Mouse (Mus musculus) hindbrain, embryonic 15.5 days (tissue): ENCODE results near the gene Plekhg1. TPM values are rescaled to one million over a fixed set of nuclear protein-coding genes. Genes with fewer than 3 reads are reported as not detected.

Source experiments
- ATAC-seq: fragments of 200-750 bp; cut with Nextera tagmentation; 2 replicates; pipeline ENCODE4 v1.8.0; 2017; ENCODE audit warnings: low read depth, moderate number of reproducible peaks, moderate TSS enrichment; ENCODE audit not compliant: low FRiP score
- H3K27ac ChIP-seq: fragments of 300-500 bp; sonication (generic); replicated peaks from 2 replicates; pipeline ENCODE4 v1.5.1; 2015; ENCODE audit warnings: mild to moderate bottlenecking, inconsistent platforms
- H3K27me3 ChIP-seq: fragments of 300-500 bp; sonication (generic); 2 replicates; pipeline ENCODE4 v1.6.1; 2015; ENCODE audit warnings: control low read depth, inconsistent platforms
- H3K36me3 ChIP-seq: fragments of 300-500 bp; sonication (generic); 2 replicates; pipeline ENCODE4 v1.6.1; 2015; ENCODE audit warnings: control low read depth, inconsistent platforms
- H3K4me1 ChIP-seq: fragments of 300-500 bp; sonication (generic); replicated peaks from 2 replicates; pipeline ENCODE4 v1.6.1; 2015; ENCODE audit warnings: control low read depth, inconsistent platforms
- H3K4me2 ChIP-seq: fragments of 300-500 bp; sonication (generic); 2 replicates; pipeline ENCODE4 v1.6.1; 2015; ENCODE audit warnings: moderate library complexity, mild to moderate bottlenecking, inconsistent platforms
- H3K4me3 ChIP-seq: fragments of 300-500 bp; sonication (generic); 2 replicates; pipeline ENCODE4 v1.5.1; 2015; ENCODE audit warnings: mild to moderate bottlenecking, inconsistent platforms
- H3K9ac ChIP-seq: fragments of 300-500 bp; sonication (generic); 2 replicates; pipeline ENCODE4 v1.6.1; 2015; ENCODE audit warnings: inconsistent platforms
- H3K9me3 ChIP-seq: fragments of 300-500 bp; sonication (generic); 2 replicates; pipeline ENCODE4 v1.6.1; 2016; ENCODE audit warnings: control low read depth, inconsistent platforms
- WGBS: fragments of 180-500 bp; shearing (Covaris S2); methylation state at CpG from one replicate; pipeline ENCODE4 v1.1.7; 2015; 5-methylcytosine and 5-hydroxymethylcytosine counted together
- polyA plus RNA-seq: library from polyadenylated mRNA; unstranded; fragments of >200 nt; fragmentation: Nextera tagmentation; extraction: Ambion mirVana; gene quantifications from 2 replicates; pipeline ENCODE4 v1.2.1, GENCODE M21; 2015

Gene Plekhg1
- polyA plus RNA-seq, 1 experiment from 2014 or later, result 10.5 TPM

GRCm38 (mm10) chr10:3947346-3947745, 207.2 kb downstream of the Plekhg1 start:
- WGBS, result 93% methylated on average over 7 of the region's 7 CpGs
- Histone ChIP-seq H3K4me3 (no peak overlapping the region), H3K27ac (no peak overlapping the region)

GRCm38 (mm10) chr10:3949306-3949705, 209.1 kb downstream of the Plekhg1 start:
- Histone ChIP-seq H3K9ac (no peak overlapping the region), H3K9me3 (no peaks in the 10 kb centered on the region), H3K36me3 (no peaks in the 10 kb centered on the region), H3K27ac (no peak overlapping the region), H3K4me1 (no peaks in the 10 kb centered on the region), H3K27me3 (no peaks in the 10 kb centered on the region), H3K4me2 (no peak overlapping the region), H3K4me3 (no peak overlapping the region)
- WGBS, result 89% methylated on average over 6 of the region's 6 CpGs
- no peak for ATAC-seq

More at GRCm38 (mm10) chr10:3947346-3947745, 207.2 kb downstream of the Plekhg1 start:
- Histone ChIP-seq H3K9ac (no peak overlapping the region), H3K36me3 (no peaks in the 10 kb centered on the region), H3K27me3 (no peaks in the 10 kb centered on the region), H3K4me1 (no peaks in the 10 kb centered on the region), H3K4me2 (no peak overlapping the region), H3K9me3 (no peaks in the 10 kb centered on the region)
- no peak for ATAC-seq

- H3K4me3 ChIP-seq, result no peak overlapping the region
- no peaks in the 10 kb centered on the region for H3K4me1 ChIP-seq
- 92% methylated on average over 22 of the region's 22 CpGs for WGBS
- no peak for ATAC-seq
- H3K27ac ChIP-seq, result no peak overlapping the region
- no peak overlapping the region for H3K9ac ChIP-seq
- H3K27me3 ChIP-seq, result no peaks in the 10 kb centered on the region
- H3K36me3 ChIP-seq, result no peaks in the 10 kb centered on the region
- H3K9me3 ChIP-seq, result no peaks in the 10 kb centered on the region
- H3K4me2 ChIP-seq, result no peak overlapping the region
These were observed 216.3 kb downstream of the Plekhg1 start for GRCm38 (mm10) chr10:3956471-3956870.

GRCm38 (mm10) chr10:3958591-3958990, 218.4 kb downstream of the Plekhg1 start:
- no peaks in the 10 kb centered on the region for H3K4me1 ChIP-seq
- no peak overlapping the region for H3K9ac ChIP-seq
- H3K27me3 ChIP-seq, result no peaks in the 10 kb centered on the region
- ATAC-seq, result no peak
- no peaks in the 10 kb centered on the region for H3K36me3 ChIP-seq
- H3K4me3 ChIP-seq, result no peak overlapping the region
- no peak overlapping the region for H3K4me2 ChIP-seq
- WGBS, result 71% methylated on average over 5 of the region's 5 CpGs
- H3K27ac ChIP-seq, result no peak overlapping the region
- H3K9me3 ChIP-seq, result no peaks in the 10 kb centered on the region

- Histone ChIP-seq H3K4me3 (no peak overlapping the region), H3K27ac (no peak overlapping the region), H3K36me3 (no peaks in the 10 kb centered on the region), H3K9ac (no peak overlapping the region), H3K27me3 (no peaks in the 10 kb centered on the region), H3K4me2 (no peak overlapping the region), H3K4me1 (peaks cover 8% of the 10 kb centered on the region; the same call in 1 of the 2 replicates), H3K9me3 (no peaks in the 10 kb centered on the region)
- 79% methylated on average over 3 of the region's 3 CpGs for WGBS
- no peak for ATAC-seq
These were observed 228.9 kb downstream of the Plekhg1 start for GRCm38 (mm10) chr10:3969026-3969425.

GRCm38 (mm10) chr10:3972237-3972636, 232.1 kb downstream of the Plekhg1 start:
- Histone ChIP-seq H3K36me3 (no peaks in the 10 kb centered on the region), H3K9ac (no peak overlapping the region), H3K9me3 (no peaks in the 10 kb centered on the region), H3K4me3 (no peak overlapping the region), H3K27me3 (no peaks in the 10 kb centered on the region), H3K4me1 (peaks cover 11% of the 10 kb centered on the region; the same call in 1 of the 2 replicates), H3K4me2 (peak overlapping the region; percentile 67; the same call in 1 of the 2 replicates), H3K27ac (no peak overlapping the region)
- WGBS, result 90% methylated on average over 9 of the region's 9 CpGs
- no peak for ATAC-seq

- peak within 1 kb of the TSS; percentile 67 for H3K4me3 ChIP-seq
- peak within 1 kb of the TSS; percentile 84 for H3K27ac ChIP-seq
- WGBS, result under 1% methylated on average over 40 of the region's 40 CpGs
- H3K4me2 ChIP-seq, result peak within 1 kb of the TSS; percentile 67
- H3K9ac ChIP-seq, result peak within 1 kb of the TSS; percentile 68
- peaks cover 11% of the 10 kb centered on the region; the same call in 1 of the 2 replicates for H3K4me1 ChIP-seq
- ATAC-seq, result peak; percentile 80
- H3K27me3 ChIP-seq, result no peaks in the 10 kb centered on the region
- H3K9me3 ChIP-seq, result no peaks in the 10 kb centered on the region
- H3K36me3 ChIP-seq, result no peaks in the 10 kb centered on the region
These were observed 232.9 kb downstream of the Plekhg1 start, which contains the start of gene Mthfd1l for GRCm38 (mm10) chr10:3972981-3973588. Gene Mthfd1l (plus strand): TSS chr10:3973118.

GRCm38 (mm10) chr10:3973589-3974070, 233.5 kb downstream of the Plekhg1 start:
- under 1% methylated on average over 38 of the region's 39 CpGs for WGBS

GRCm38 (mm10) chr10:3974380-3974779, 234.2 kb downstream of the Plekhg1 start:
- ATAC-seq, result no peak
- no peaks in the 10 kb centered on the region for H3K36me3 ChIP-seq
- no peak overlapping the region; the same call in 1 of the 2 replicates for H3K4me3 ChIP-seq
- no peak overlapping the region for H3K9ac ChIP-seq
- H3K9me3 ChIP-seq, result no peaks in the 10 kb centered on the region
- WGBS, result 82% methylated on average over 3 of the region's 3 CpGs
- no peak overlapping the region for H3K27ac ChIP-seq
- H3K27me3 ChIP-seq, result no peaks in the 10 kb centered on the region
- peaks cover 11% of the 10 kb centered on the region; the same call in 1 of the 2 replicates for H3K4me1 ChIP-seq
- peak overlapping the region; percentile 67; the same call in 1 of the 2 replicates for H3K4me2 ChIP-seq

More at GRCm38 (mm10) chr10:3973589-3974070, 233.5 kb downstream of the Plekhg1 start:
- H3K27me3 ChIP-seq, result no peaks in the 10 kb centered on the region
- peak overlapping the region; percentile 84 for H3K27ac ChIP-seq
- no peaks in the 10 kb centered on the region for H3K36me3 ChIP-seq
- peak overlapping the region; percentile 68 for H3K9ac ChIP-seq
- ATAC-seq, result peak; percentile 90
- peak overlapping the region; percentile 67 for H3K4me2 ChIP-seq
- no peaks in the 10 kb centered on the region for H3K9me3 ChIP-seq
- H3K4me3 ChIP-seq, result peak overlapping the region; percentile 67
- peaks cover 11% of the 10 kb centered on the region; the same call in 1 of the 2 replicates for H3K4me1 ChIP-seq

GRCm38 (mm10) chr10:3975898-3976622, 235.9 kb downstream of the Plekhg1 start:
- Histone ChIP-seq H3K4me3 (no peak overlapping the region), H3K9me3 (no peaks in the 10 kb centered on the region), H3K9ac (no peak overlapping the region), H3K4me1 (peaks cover 11% of the 10 kb centered on the region; the same call in 1 of the 2 replicates), H3K36me3 (peaks cover 6% of the 10 kb centered on the region; the same call in 1 of the 2 replicates), H3K4me2 (no peak overlapping the region), H3K27ac (no peak overlapping the region), H3K27me3 (no peaks in the 10 kb centered on the region)
- 75% methylated on average over 6 of the region's 6 CpGs for WGBS
- no peak for ATAC-seq

- H3K9me3 ChIP-seq, result no peaks in the 10 kb centered on the region
- no peak for ATAC-seq
- peaks cover 6% of the 10 kb centered on the region; the same call in 1 of the 2 replicates for H3K36me3 ChIP-seq
- WGBS, result 71% methylated on average over 4 of the region's 4 CpGs
- H3K4me1 ChIP-seq, result peaks cover 11% of the 10 kb centered on the region; the same call in 1 of the 2 replicates
- H3K9ac ChIP-seq, result no peak overlapping the region
- H3K27me3 ChIP-seq, result no peaks in the 10 kb centered on the region
- H3K4me2 ChIP-seq, result no peak overlapping the region
- H3K27ac ChIP-seq, result no peak overlapping the region
- no peak overlapping the region for H3K4me3 ChIP-seq
These were observed 236.5 kb downstream of the Plekhg1 start for GRCm38 (mm10) chr10:3976623-3977010.

- no peak for ATAC-seq
- Histone ChIP-seq H3K9ac (no peak overlapping the region), H3K36me3 (peaks cover 6% of the 10 kb centered on the region; the same call in 1 of the 2 replicates), H3K4me1 (0 out of 2 replicates have a peak, but pooled peaks cover 6% of the 10 kb centered on the region), H3K4me2 (no peak overlapping the region), H3K9me3 (no peaks in the 10 kb centered on the region), H3K4me3 (no peak overlapping the region), H3K27me3 (no peaks in the 10 kb centered on the region), H3K27ac (no peak overlapping the region)
- 54% methylated on average over 3 of the region's 3 CpGs for WGBS
These were observed 238.2 kb downstream of the Plekhg1 start for GRCm38 (mm10) chr10:3978326-3978725.
